Mouse (Mus musculus) midbrain, postnatal 0 days (tissue): Measurements from ENCODE around the gene Spag17. TPM values are rescaled to one million over a fixed set of nuclear protein-coding genes. Genes with fewer than 3 reads are reported as not detected.

Source experiments
- ATAC-seq: fragments of 200-750 bp; cut with Nextera tagmentation; 2 replicates; pipeline ENCODE4 v1.8.0; 2017; ENCODE audit warnings: moderate number of reproducible peaks, mild to moderate bottlenecking, moderate TSS enrichment, moderate library complexity; ENCODE audit not compliant: low FRiP score
- DNase-seq: peaks from one replicate; pipeline ENCODE4 v3.0.0-alpha.2; 2015; ENCODE audit warnings: low spot score
- H3K27ac ChIP-seq: fragments of 300-500 bp; sonication (generic); 2 replicates; pipeline ENCODE4 v1.5.1; 2014; ENCODE audit warnings: low read depth, mild to moderate bottlenecking, low read length, mixed read lengths
- H3K27me3 ChIP-seq: fragments of 300-500 bp; sonication (generic); 2 replicates; pipeline ENCODE4 v1.6.1; 2014; ENCODE audit warnings: low read length, control low read depth, mixed read lengths; ENCODE audit not compliant: insufficient read depth
- H3K36me3 ChIP-seq: fragments of 300-500 bp; sonication (generic); 2 replicates; pipeline ENCODE4 v1.6.1; 2014; ENCODE audit warnings: low read length, control low read depth, mixed read lengths; ENCODE audit not compliant: insufficient read depth
- H3K4me1 ChIP-seq: fragments of 300-500 bp; sonication (generic); 2 replicates; pipeline ENCODE4 v1.6.1; 2014; ENCODE audit warnings: mild to moderate bottlenecking, control low read depth, antibody characterized with exemption, low read length, mixed read lengths; ENCODE audit not compliant: insufficient read depth
- H3K4me2 ChIP-seq: fragments of 300-500 bp; sonication (generic); 2 replicates; pipeline ENCODE4 v1.6.1; 2014; ENCODE audit warnings: low read depth, mild to moderate bottlenecking, low read length, mixed read lengths; ENCODE audit not compliant: poor library complexity, severe bottlenecking
- H3K4me3 ChIP-seq: fragments of 300-500 bp; sonication (generic); 2 replicates; pipeline ENCODE4 v1.5.1; 2014; ENCODE audit warnings: low read depth, mild to moderate bottlenecking, low read length, moderate library complexity
- H3K9ac ChIP-seq: fragments of 300-500 bp; sonication (generic); replicated peaks from 2 replicates; pipeline ENCODE4 v1.6.1; 2014; ENCODE audit warnings: mild to moderate bottlenecking, low read length, moderate library complexity, mixed read lengths; ENCODE audit not compliant: poor library complexity, severe bottlenecking
- H3K9me3 ChIP-seq: fragments of 300-500 bp; sonication (generic); 2 replicates; pipeline ENCODE4 v1.6.1; 2016; ENCODE audit warnings: low read length, control low read depth
- CTCF ChIP-seq: IDR thresholded peaks from 2 replicates; pipeline ENCODE4 v1.5.1; 2016; ENCODE audit warnings: antibody characterized with exemption, mild to moderate bottlenecking
- WGBS: fragments of 180-500 bp; shearing (Covaris S2); extraction: QIAGEN DNeasy Blood & Tissue Kit; methylation state at CpG from one replicate; pipeline ENCODE4 v1.1.7; 2014; 5-methylcytosine and 5-hydroxymethylcytosine counted together
- polyA plus RNA-seq: library from polyadenylated mRNA; unstranded; fragments of >200 nt; fragmentation: Nextera tagmentation; extraction: Ambion mirVana; gene quantifications from 2 replicates; pipeline ENCODE4 v1.2.1, GENCODE M21; 2015
- total RNA-seq: library from RNA; depleted of rRNA; stranded (reverse); fragments of >200 nt; gene quantifications from 2 replicates; pipeline ENCODE4 v1.2.3, GENCODE M21; 2014

Spag17 gene
- total and polyA plus RNA-seq, 2 experiments from 2014 or later: 0.22 to 0.80 TPM

- no peaks in the 10 kb centered on the region for H3K9me3 ChIP-seq
- no peak overlapping the region for H3K4me3 ChIP-seq
- no peak for TF ChIP-seq CTCF
- no peak overlapping the region for H3K9ac ChIP-seq
- H3K27ac ChIP-seq: no peak overlapping the region
- H3K27me3 ChIP-seq: no peaks in the 10 kb centered on the region
- H3K4me2 ChIP-seq: no peak overlapping the region
- DNase-seq (no peak), ATAC-seq (no peak)
- no peaks in the 10 kb centered on the region for H3K36me3 ChIP-seq
- no peaks in the 10 kb centered on the region for H3K4me1 ChIP-seq
- WGBS: 58% methylated on average over 1 of the region's 1 CpGs
Observed at GRCm38 (mm10) chr3:100032969-100033368, 147.8 kb downstream of the Spag17 start.

- 65% methylated on average over 4 of the region's 4 CpGs for WGBS
- no peaks in the 10 kb centered on the region for H3K4me1 ChIP-seq
- no peak overlapping the region for H3K9ac ChIP-seq
- H3K36me3 ChIP-seq: no peaks in the 10 kb centered on the region
- no peak for ATAC-seq
- no peaks in the 10 kb centered on the region for H3K27me3 ChIP-seq
- H3K27ac ChIP-seq: no peak overlapping the region
- no peak overlapping the region for H3K4me2 ChIP-seq
- H3K4me3 ChIP-seq: no peak overlapping the region
- no peak for TF ChIP-seq CTCF
- H3K9me3 ChIP-seq: no peaks in the 10 kb centered on the region
- no peak for DNase-seq
Observed at GRCm38 (mm10) chr3:100034366-100034956, 149.3 kb downstream of the Spag17 start.

- Histone ChIP-seq H3K27me3 (no peaks in the 10 kb centered on the region), H3K9me3 (no peaks in the 10 kb centered on the region), H3K27ac (no peak overlapping the region), H3K9ac (no peak overlapping the region), H3K36me3 (no peaks in the 10 kb centered on the region), H3K4me3 (no peak overlapping the region), H3K4me2 (no peak overlapping the region), H3K4me1 (no peaks in the 10 kb centered on the region)
- 66% methylated on average over 3 of the region's 3 CpGs for WGBS
- DNase-seq (no peak), ATAC-seq (no peak)
- TF ChIP-seq CTCF: no peak
Observed at GRCm38 (mm10) chr3:100035097-100035496, 149.9 kb downstream of the Spag17 start.

- Histone ChIP-seq H3K9me3 (no peaks in the 10 kb centered on the region), H3K4me3 (no peak overlapping the region), H3K36me3 (no peaks in the 10 kb centered on the region), H3K27ac (no peak overlapping the region), H3K9ac (no peak overlapping the region), H3K4me2 (no peak overlapping the region), H3K4me1 (no peaks in the 10 kb centered on the region), H3K27me3 (no peaks in the 10 kb centered on the region)
- ATAC-seq (no peak), DNase-seq (no peak)
- TF ChIP-seq CTCF: no peak
- 77% methylated on average over 5 of the region's 5 CpGs for WGBS
Observed at GRCm38 (mm10) chr3:100036846-100037245, 151.6 kb downstream of the Spag17 start.

GRCm38 (mm10) chr3:100074406-100074805, 189.2 kb downstream of the Spag17 start:
- ATAC-seq (no peak), DNase-seq (no peak)
- Histone ChIP-seq H3K4me1 (no peaks in the 10 kb centered on the region), H3K27me3 (no peaks in the 10 kb centered on the region), H3K4me2 (no peak overlapping the region), H3K27ac (no peak overlapping the region), H3K4me3 (no peak overlapping the region), H3K9me3 (no peaks in the 10 kb centered on the region), H3K36me3 (no peaks in the 10 kb centered on the region), H3K9ac (no peak overlapping the region)
- 91% methylated on average over 1 of the region's 1 CpGs for WGBS
- TF ChIP-seq CTCF: no peak

- Histone ChIP-seq H3K4me3 (no peak overlapping the region), H3K9ac (no peak overlapping the region), H3K27ac (no peak overlapping the region), H3K9me3 (no peaks in the 10 kb centered on the region), H3K4me1 (no peaks in the 10 kb centered on the region), H3K27me3 (no peaks in the 10 kb centered on the region), H3K4me2 (no peak overlapping the region), H3K36me3 (no peaks in the 10 kb centered on the region)
- WGBS: 91% methylated on average over 3 of the region's 3 CpGs
- peak; percentile 37 for DNase-seq
- TF ChIP-seq CTCF: no peak
- no peak for ATAC-seq
Observed at GRCm38 (mm10) chr3:100102386-100103092, 217.3 kb downstream of the Spag17 start.
